Mouse (Mus musculus) hindbrain, embryonic 10.5 days (tissue): ENCODE data around the gene Dcaf12l2. TPM values are rescaled to one million over a fixed set of nuclear protein-coding genes. Genes with fewer than 3 reads are reported as not detected.

Source experiments
- DNase-seq: peaks from one replicate; pipeline ENCODE4 v3.0.0-alpha.2; 2017; ENCODE audit warnings: low spot score
- H3K27ac ChIP-seq: fragments of 300-500 bp; sonication (generic); 2 replicates; pipeline ENCODE4 v1.5.1; 2016; ENCODE audit warnings: mild to moderate bottlenecking, moderate library complexity
- H3K27me3 ChIP-seq: fragments of 300-500 bp; sonication (generic); 2 replicates; pipeline ENCODE4 v1.6.1; 2016; ENCODE audit warnings: mild to moderate bottlenecking; ENCODE audit not compliant: poor library complexity, insufficient read depth, severe bottlenecking
- H3K36me3 ChIP-seq: fragments of 300-500 bp; sonication (generic); 2 replicates; pipeline ENCODE4 v1.6.1; 2016; ENCODE audit warnings: mild to moderate bottlenecking, moderate library complexity
- H3K4me1 ChIP-seq: fragments of 300-500 bp; sonication (generic); replicated peaks from 2 replicates; pipeline ENCODE4 v1.6.1; 2016; ENCODE audit warnings: mild to moderate bottlenecking
- H3K4me3 ChIP-seq: fragments of 300-500 bp; sonication (generic); 2 replicates; pipeline ENCODE4 v1.5.1; 2016; ENCODE audit warnings: mild to moderate bottlenecking, moderate library complexity
- H3K9me3 ChIP-seq: fragments of 300-500 bp; sonication (generic); 2 replicates; pipeline ENCODE4 v1.6.1; 2016; ENCODE audit warnings: mild to moderate bottlenecking, moderate library complexity
- WGBS: fragments of 180-500 bp; shearing (Covaris S2); methylation state at CpG from one replicate; pipeline ENCODE4 v1.1.7; 2016; 5-methylcytosine and 5-hydroxymethylcytosine counted together
- polyA plus RNA-seq: library from polyadenylated mRNA; unstranded; fragments of >200 nt; fragmentation: Nextera tagmentation; extraction: Ambion mirVana; gene quantifications from 2 replicates; pipeline ENCODE4 v1.2.1, GENCODE M21; 2016

Gene Dcaf12l2
- polyA plus RNA-seq, result 1.1 and 1.5 TPM in 2 replicates

DNA sequence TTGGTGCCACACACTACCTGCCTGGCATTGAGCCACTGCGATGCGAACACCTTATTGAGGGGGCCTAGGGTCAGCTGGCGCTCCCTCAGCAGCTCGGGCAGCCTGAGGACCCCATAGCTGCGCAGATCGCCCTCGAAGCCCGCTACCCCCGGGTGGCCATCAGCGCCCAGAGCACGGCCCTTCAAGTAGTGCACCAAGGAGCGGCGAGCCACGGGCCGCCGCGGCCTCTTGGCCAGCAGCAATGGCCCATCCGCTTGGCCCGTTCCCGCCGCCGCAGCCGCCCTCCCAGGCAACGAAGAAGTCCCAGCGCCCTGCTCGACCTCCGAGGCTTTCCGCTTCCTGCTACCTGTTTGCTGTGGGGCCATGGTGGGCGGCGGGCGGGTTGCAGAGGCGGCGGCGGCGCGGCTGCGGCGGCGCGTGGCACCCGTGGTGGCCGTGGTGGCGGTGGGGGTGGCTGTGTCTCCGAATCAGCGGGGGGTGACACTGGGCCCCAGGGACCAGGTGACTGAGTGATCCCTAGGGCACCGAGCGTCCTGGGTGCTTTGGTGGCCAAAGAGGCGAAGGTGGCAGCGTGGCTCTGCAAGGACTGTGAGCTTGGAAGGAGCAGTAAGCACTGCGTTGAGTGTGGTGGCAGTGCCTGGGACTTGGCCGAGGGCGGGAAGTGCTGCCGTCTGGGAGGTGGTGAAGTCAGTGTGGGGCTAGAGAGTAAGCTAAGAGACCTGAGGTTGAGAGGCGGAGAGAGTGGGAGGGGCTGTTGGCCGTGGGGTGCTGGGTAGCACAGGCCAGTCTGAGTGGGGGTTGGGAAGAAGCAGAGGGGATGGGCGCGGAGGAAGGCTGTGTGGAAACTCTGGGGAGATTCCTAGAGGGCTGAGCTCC lies at the start of gene Dcaf12l2:
Dcaf12l2 (minus strand) TSS at position 697 of the 876 bp plus-strand sequence.
- Histone ChIP-seq H3K9me3 (0 out of 2 replicates have a peak, but pooled peaks cover 3% of the 10 kb centered on the region), H3K4me1 (no peaks in the 10 kb centered on the region), H3K36me3 (no peaks in the 10 kb centered on the region), H3K27ac (peak within 1 kb of the TSS; percentile 67), H3K27me3 (peaks cover 5% of the 10 kb centered on the region; the same call in 1 of the 2 replicates), H3K4me3 (peak within 1 kb of the TSS; percentile 58)
- DNase-seq, result peak; percentile 31
- WGBS, result 14% methylated on average over 57 of the region's 57 CpGs

DNA sequence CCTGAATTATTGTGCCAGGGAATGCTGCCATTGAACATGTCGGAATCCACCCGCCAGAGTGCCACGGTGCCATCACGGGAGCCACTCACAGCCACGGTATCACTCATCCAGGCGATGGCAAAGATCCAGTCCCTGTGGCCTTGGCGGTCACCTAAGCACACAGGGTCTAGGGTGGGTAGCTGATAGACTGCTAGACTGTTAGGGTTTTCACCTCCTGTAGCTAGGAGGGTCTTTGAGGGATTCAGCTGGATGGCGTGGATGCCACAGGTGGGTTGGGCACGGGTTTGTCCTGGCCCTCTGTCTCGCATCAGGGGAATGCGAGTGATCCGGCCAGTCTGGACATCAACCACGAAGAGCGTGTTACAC lies 879 bp downstream of the Dcaf12l2 start:
- no peaks in the 10 kb centered on the region for H3K4me1 ChIP-seq
- peaks cover 5% of the 10 kb centered on the region; the same call in 1 of the 2 replicates for H3K27me3 ChIP-seq
- H3K27ac ChIP-seq, result peak overlapping the region; percentile 67; the same call in 1 of the 2 replicates
- 76% methylated on average over 14 of the region's 14 CpGs for WGBS
- DNase-seq, result no peak
- peak overlapping the region; percentile 58 for H3K4me3 ChIP-seq
- 0 out of 2 replicates have a peak, but pooled peaks cover 3% of the 10 kb centered on the region for H3K9me3 ChIP-seq
- no peaks in the 10 kb centered on the region for H3K36me3 ChIP-seq
